Mouse (Mus musculus) embryonic facial prominence, embryonic 12.5 days (tissue): ENCODE measurements around the gene Sgcb. TPM values are rescaled to one million over a fixed set of nuclear protein-coding genes. Genes with fewer than 3 reads are reported as not detected.
"Not testable (repeated sequence)": the region's sequence is repeated elsewhere in the genome, so short reads cannot be mapped to it uniquely, and the experiment has no call there.

Source experiments
- ATAC-seq: fragments of 200-750 bp; cut with Nextera tagmentation; 2 replicates; pipeline ENCODE4 v1.8.0; 2017; ENCODE audit not compliant: insufficient number of reproducible peaks, insufficient read depth, low FRiP score, low TSS enrichment
- H3K27ac ChIP-seq: fragments of 300-500 bp; sonication (generic); 2 replicates; pipeline ENCODE4 v1.5.1; 2016; ENCODE audit warnings: mild to moderate bottlenecking
- H3K27me3 ChIP-seq: fragments of 300-500 bp; sonication (generic); 2 replicates; pipeline ENCODE4 v1.6.1; 2016; ENCODE audit warnings: mild to moderate bottlenecking, moderate library complexity
- H3K36me3 ChIP-seq: fragments of 300-500 bp; sonication (generic); 2 replicates; pipeline ENCODE4 v1.6.1; 2016; ENCODE audit warnings: mild to moderate bottlenecking
- H3K4me1 ChIP-seq: fragments of 300-500 bp; sonication (generic); 2 replicates; pipeline ENCODE4 v1.6.1; 2016
- H3K4me2 ChIP-seq: fragments of 300-500 bp; sonication (generic); replicated peaks from 2 replicates; pipeline ENCODE4 v1.6.1; 2016; ENCODE audit warnings: mild to moderate bottlenecking, moderate library complexity
- H3K4me3 ChIP-seq: fragments of 300-500 bp; sonication (generic); 2 replicates; pipeline ENCODE4 v1.5.1; 2016; ENCODE audit warnings: mild to moderate bottlenecking
- H3K9ac ChIP-seq: fragments of 300-500 bp; sonication (generic); 2 replicates; pipeline ENCODE4 v1.6.1; 2016; ENCODE audit warnings: mild to moderate bottlenecking, moderate library complexity
- H3K9me3 ChIP-seq: fragments of 300-500 bp; sonication (generic); 2 replicates; pipeline ENCODE4 v1.6.1; 2016; ENCODE audit warnings: mild to moderate bottlenecking, moderate library complexity
- WGBS: fragments of 180-500 bp; shearing (Covaris S2); methylation state at CpG from one replicate; pipeline ENCODE4 v1.1.7; 2016; 5-methylcytosine and 5-hydroxymethylcytosine counted together
- polyA plus RNA-seq: library from polyadenylated mRNA; unstranded; fragments of >200 nt; fragmentation: Nextera tagmentation; extraction: Ambion mirVana; gene quantifications from 2 replicates; pipeline ENCODE4 v1.2.1, GENCODE M21; 2016

Gene Sgcb
- polyA plus RNA-seq, 1 experiment from 2014 or later = 31.1 TPM

DNA sequence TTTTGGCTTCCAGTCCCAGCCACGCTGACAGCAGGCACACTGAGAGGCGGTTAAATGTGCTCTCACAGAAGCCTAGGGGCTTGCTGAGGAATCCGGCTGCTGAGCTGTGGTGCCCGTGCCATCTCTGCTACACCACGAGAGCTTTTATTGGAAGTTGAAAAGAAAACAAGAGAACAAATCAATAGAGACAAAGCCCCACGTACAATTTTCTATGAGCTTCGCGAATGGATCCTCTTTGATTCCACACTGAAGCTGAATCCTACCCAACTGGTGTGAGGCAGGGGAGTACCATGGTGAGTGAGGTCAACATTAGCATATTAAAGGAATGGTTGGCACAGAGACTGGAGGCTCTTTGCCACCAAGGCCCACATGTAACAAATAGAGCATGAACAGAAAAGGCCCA is 46.2 kb downstream of the Sgcb start:
- H3K4me3 ChIP-seq = no peak overlapping the region
- ATAC-seq = no peak
- H3K27ac ChIP-seq = no peak overlapping the region
- H3K9ac ChIP-seq = no peak overlapping the region
- WGBS = 72% methylated on average over 8 of the region's 8 CpGs
- no peak overlapping the region for H3K4me2 ChIP-seq
- H3K4me1 ChIP-seq = 0 out of 2 replicates have a peak, but pooled peaks cover 3% of the 10 kb centered on the region
- no peaks in the 10 kb centered on the region for H3K27me3 ChIP-seq
- no peaks in the 10 kb centered on the region; the same call in 1 of the 2 replicates for H3K9me3 ChIP-seq
- H3K36me3 ChIP-seq = no peaks in the 10 kb centered on the region

DNA sequence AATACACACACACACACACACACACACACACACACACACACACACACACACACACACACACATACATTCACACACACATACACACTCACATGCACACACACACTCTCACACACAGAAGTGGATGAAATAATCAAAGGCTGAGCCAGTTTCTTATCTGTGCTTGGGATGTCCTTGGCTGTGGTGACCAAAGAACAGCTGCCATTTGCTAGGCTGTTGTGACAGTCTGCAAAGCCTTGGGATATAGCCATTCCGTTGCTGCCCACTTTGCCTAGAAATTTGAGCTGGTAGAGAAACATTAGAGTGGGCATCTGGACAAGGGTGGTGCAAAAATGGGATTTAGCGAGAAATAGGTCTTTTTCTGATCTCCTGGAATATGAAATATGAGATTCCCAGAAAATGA is 47.6 kb downstream of the Sgcb start:
- WGBS = 56% methylated on average over 2 of the region's 2 CpGs
- ATAC-seq = no peak
- no peaks in the 10 kb centered on the region for H3K36me3 ChIP-seq
- no peak overlapping the region for H3K4me2 ChIP-seq
- no peak overlapping the region for H3K4me3 ChIP-seq
- no peaks in the 10 kb centered on the region for H3K9me3 ChIP-seq
- H3K27me3 ChIP-seq = no peaks in the 10 kb centered on the region
- H3K9ac ChIP-seq = no peak overlapping the region
- no peak overlapping the region for H3K27ac ChIP-seq
- 0 out of 2 replicates have a peak, but pooled peaks cover 3% of the 10 kb centered on the region for H3K4me1 ChIP-seq

- ATAC-seq = no peak
These were observed 48.5 kb downstream of the Sgcb start for GRCm38 (mm10) chr5:73598943-73599695.

DNA sequence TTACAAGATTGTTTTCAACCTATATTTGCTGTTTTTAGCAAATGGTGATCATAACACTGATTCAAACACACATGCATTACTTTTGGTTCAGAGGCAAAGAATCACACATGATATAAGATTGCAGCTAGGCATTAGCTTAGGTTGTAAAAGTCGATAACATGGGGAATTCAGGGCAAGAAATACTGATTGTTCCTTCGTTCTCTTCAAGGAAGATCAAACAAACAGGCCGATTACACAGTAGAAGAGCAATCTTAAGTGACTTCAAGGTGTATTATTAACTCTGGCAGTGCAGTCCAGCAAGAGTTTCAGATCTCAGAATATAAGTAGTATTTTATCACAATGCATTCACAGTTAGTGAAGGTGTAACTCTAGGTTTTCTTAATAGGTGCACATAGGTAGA is 60.5 kb downstream of the Sgcb start:
- Histone ChIP-seq H3K9ac (no peak overlapping the region), H3K4me3 (no peak overlapping the region), H3K4me1 (0 out of 2 replicates have a peak, but pooled peaks cover 8% of the 10 kb centered on the region), H3K27me3 (no peaks in the 10 kb centered on the region), H3K9me3 (no peaks in the 10 kb centered on the region), H3K36me3 (no peaks in the 10 kb centered on the region), H3K4me2 (no peak overlapping the region), H3K27ac (no peak overlapping the region)
- 77% methylated on average over 3 of the region's 3 CpGs for WGBS
- no peak for ATAC-seq

More at GRCm38 (mm10) chr5:73598943-73599695, 48.5 kb downstream of the Sgcb start:
- no peak overlapping the region for H3K4me2 ChIP-seq
- H3K4me1 ChIP-seq = 0 out of 2 replicates have a peak, but pooled peaks cover 3% of the 10 kb centered on the region
- no peaks in the 10 kb centered on the region for H3K36me3 ChIP-seq
- no peak overlapping the region for H3K27ac ChIP-seq
- 63% methylated on average over 5 of the region's 5 CpGs for WGBS
- H3K9me3 ChIP-seq = no peaks in the 10 kb centered on the region
- H3K4me3 ChIP-seq = no peak overlapping the region
- no peak overlapping the region for H3K9ac ChIP-seq
- H3K27me3 ChIP-seq = no peaks in the 10 kb centered on the region

- Histone ChIP-seq H3K9me3 (no peaks in the 10 kb centered on the region), H3K4me3 (no peak overlapping the region), H3K4me1 (0 out of 2 replicates have a peak, but pooled peaks cover 8% of the 10 kb centered on the region), H3K27ac (no peak overlapping the region), H3K27me3 (no peaks in the 10 kb centered on the region), H3K36me3 (no peaks in the 10 kb centered on the region), H3K9ac (no peak overlapping the region), H3K4me2 (no peak overlapping the region)
- WGBS = 75% methylated on average over 4 of the region's 4 CpGs
- no peak for ATAC-seq
These were observed 61.0 kb downstream of the Sgcb start for GRCm38 (mm10) chr5:73586597-73586996.

DNA sequence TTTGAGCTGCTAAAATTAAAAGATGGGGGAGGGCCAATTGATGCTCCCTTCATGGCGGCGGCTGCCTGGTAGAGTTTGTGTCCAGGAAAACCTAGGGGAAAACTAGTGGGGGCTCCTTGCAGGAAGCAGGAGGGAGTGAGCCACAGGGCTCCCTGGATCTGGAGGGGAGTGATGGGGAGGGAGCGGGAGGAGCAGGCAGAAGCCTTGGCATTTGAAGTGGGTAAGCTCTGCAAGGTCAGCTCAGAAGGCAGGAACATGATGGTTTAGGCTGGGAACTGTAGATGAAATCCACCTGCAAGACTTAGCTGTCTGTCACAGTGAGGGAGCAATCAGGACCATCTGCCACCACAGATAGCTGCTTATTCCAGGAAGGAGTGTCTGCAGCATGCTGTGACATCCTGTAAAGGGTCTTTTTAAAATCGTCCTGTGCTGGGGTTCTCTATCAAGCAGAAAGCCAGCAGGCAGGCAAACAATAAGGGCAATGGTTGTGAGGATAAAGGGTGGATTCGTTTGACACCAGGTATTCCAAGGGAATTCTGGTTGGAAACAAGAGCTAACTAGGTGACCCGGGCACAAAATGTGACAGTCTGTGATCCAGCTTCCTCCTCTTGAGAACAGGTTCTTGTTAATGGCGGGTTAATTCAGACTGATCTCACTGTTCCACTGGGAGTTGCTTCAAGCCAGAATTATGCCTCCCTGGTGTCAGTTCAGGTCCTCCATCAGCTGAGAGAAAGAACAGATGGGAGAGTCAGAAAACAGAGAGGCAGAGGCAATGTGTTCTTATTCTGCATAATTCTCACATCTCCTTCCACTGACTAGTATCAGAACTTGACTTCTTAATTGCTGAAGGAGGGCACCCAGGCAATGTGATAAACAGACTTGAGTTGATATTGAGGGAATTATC is 62.1 kb downstream of the Sgcb start:
- WGBS = 24% methylated on average over 7 of the region's 7 CpGs
- ATAC-seq = no peak
- no peak overlapping the region for H3K27ac ChIP-seq
- H3K9ac ChIP-seq = no peak overlapping the region
- no peak overlapping the region for H3K4me2 ChIP-seq
- H3K9me3 ChIP-seq = no peaks in the 10 kb centered on the region
- H3K4me3 ChIP-seq = no peak overlapping the region
- 0 out of 2 replicates have a peak, but pooled peaks cover 8% of the 10 kb centered on the region for H3K4me1 ChIP-seq
- no peaks in the 10 kb centered on the region for H3K36me3 ChIP-seq
- H3K27me3 ChIP-seq = no peaks in the 10 kb centered on the region

DNA sequence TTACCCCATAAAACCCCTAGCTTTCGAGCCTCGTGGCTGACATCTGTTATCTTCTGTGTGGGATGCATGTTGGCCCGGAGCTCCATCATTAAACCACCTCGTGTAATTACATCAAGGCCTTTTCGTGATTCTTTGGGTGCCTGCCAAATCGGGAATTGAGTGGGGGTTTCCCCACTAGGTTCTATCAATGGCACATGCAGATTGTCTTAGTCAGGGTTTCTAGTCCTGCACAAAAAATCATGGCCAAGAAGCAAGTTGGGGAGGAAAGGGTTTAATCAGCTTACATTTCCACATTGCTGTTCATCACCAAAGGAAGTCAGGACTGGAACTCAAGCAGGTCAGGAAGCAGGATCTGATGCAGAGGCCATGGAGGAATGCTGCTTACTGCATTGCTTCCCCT is 63.6 kb downstream of the Sgcb start:
- WGBS = 68% methylated on average over 6 of the region's 6 CpGs

More for the DNA sequence above, 63.6 kb downstream of the Sgcb start:
- H3K36me3 ChIP-seq, ATAC-seq, H3K9me3 ChIP-seq, H3K27ac ChIP-seq, H3K4me3 ChIP-seq, H3K27me3 ChIP-seq, H3K4me2 ChIP-seq, H3K4me1 ChIP-seq, H3K9ac ChIP-seq: not testable (repeated sequence)

Other genes with a start within 250 kb of the Sgcb start
- not detected in 2 replicates for gene Cwh43, start 241.7 kb downstream of the Sgcb start, polyA plus RNA-seq
- gene Dcun1d4, start 166.8 kb downstream of the Sgcb start, polyA plus RNA-seq = 37.9 and 39.4 TPM in 2 replicates
- 0.11 and 0.33 TPM in 2 replicates for gene Lrrc66, start 15.3 kb downstream of the Sgcb start, polyA plus RNA-seq
- gene Spata18, start 3.6 kb upstream of the Sgcb start, polyA plus RNA-seq = 0.29 TPM in 2 replicates